Mouse (Mus musculus): Measurements from ENCODE around the gene Ccdc180. TPM values are rescaled to one million over a fixed set of nuclear protein-coding genes. Genes with fewer than 3 reads are reported as not detected.

The Ccdc180 gene
- polyA plus RNA-seq, 1 experiment from 2014 or later = 0.16 TPM

DNA sequence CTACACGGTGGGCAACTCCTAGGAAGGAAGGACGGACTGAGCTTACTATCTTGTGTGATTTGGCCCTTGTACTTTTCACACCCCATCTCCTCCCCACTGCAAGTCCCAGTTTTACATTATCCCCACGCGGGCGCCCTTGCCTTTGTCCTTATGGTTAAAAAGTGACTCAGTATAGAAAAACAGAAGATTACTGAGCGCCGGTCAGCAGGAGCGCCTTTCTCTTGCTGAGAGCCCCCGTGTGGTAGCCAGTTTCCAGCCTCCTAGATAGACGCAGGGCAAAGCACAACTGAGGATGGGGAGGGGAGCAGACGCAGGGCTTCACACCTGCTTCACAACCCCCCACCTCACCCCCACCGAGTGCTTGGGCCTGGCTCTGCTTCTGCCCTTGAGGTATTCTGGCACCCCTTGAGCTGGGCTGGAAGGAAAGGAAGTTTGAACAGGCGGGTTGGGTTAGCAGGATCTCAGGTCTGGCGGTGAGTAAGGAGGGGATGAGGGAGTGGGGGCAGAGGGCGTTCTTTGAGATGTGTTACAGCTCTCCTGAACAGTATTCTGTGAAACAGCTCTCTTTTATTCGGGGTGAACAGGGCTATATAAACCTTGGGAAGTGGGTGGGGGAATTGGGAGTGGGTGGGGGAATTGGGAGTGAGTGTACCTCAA, 6.5 kb downstream of the Ccdc180 start:
- Histone ChIP-seq H3K36me3 (ENCODE audit: control insufficient read depth, insufficient read depth, low read length) (no peaks in the 10 kb centered on the region), H3K27ac (ENCODE audit: low read length) (no peak overlapping the region), H3K4me3 (ENCODE audit: low read length) (no peak overlapping the region), H3K4me1 (ENCODE audit: control insufficient read depth, insufficient read depth, low read length) (0 out of 2 replicates have a peak, but pooled peaks cover 3% of the 10 kb centered on the region), H3K4me2 (ENCODE audit: low read depth, low read length) (0 out of 2 replicates have a peak overlapping the region, but pooled peaks have one; percentile 9), H3K27me3 (replicated peaks; ENCODE audit: control insufficient read depth, insufficient read depth, low read length) (no peaks in the 10 kb centered on the region), H3K9me3 (ENCODE audit: control insufficient read depth, low read length) (no peaks in the 10 kb centered on the region), H3K9ac (ENCODE audit: low read depth, low read length) (no peak overlapping the region)
- peak; percentile 30; the same call in 1 of the 2 replicates for ATAC-seq
- 9% methylated on average over 16 of the region's 16 CpGs for WGBS

DNA sequence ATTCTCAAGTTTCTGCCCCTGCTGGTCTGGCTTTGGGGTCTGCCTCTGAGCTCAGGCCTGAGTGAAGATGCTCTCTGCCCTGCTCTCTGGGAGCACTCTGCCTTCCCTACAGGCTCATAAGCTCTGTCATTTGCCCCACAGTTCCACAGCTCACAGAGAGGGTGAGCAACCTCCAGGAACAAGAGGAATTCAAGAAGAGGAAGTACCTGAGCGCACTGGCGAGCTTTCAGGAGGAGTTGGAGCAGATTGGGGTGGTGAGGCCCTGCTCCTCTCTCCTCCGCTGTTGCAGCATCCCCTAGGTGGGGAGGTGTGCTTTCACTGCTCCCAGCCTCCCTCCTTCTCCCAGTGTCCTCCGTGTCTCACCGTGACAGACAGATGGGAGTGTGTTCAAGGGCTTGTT, 8.3 kb downstream of the Ccdc180 start:
- Histone ChIP-seq H3K4me3 (ENCODE audit: low read length) (no peak overlapping the region), H3K9me3 (ENCODE audit: control insufficient read depth, low read length) (no peaks in the 10 kb centered on the region), H3K27me3 (replicated peaks; ENCODE audit: control insufficient read depth, insufficient read depth, low read length) (no peaks in the 10 kb centered on the region), H3K4me2 (ENCODE audit: low read depth, low read length) (no peak overlapping the region), H3K27ac (ENCODE audit: low read length) (no peak overlapping the region), H3K9ac (ENCODE audit: low read depth, low read length) (no peak overlapping the region), H3K36me3 (ENCODE audit: control insufficient read depth, insufficient read depth, low read length) (no peaks in the 10 kb centered on the region), H3K4me1 (ENCODE audit: control insufficient read depth, insufficient read depth, low read length) (0 out of 2 replicates have a peak, but pooled peaks cover 3% of the 10 kb centered on the region)
- WGBS = 52% methylated on average over 5 of the region's 5 CpGs
- ATAC-seq = no peak

DNA sequence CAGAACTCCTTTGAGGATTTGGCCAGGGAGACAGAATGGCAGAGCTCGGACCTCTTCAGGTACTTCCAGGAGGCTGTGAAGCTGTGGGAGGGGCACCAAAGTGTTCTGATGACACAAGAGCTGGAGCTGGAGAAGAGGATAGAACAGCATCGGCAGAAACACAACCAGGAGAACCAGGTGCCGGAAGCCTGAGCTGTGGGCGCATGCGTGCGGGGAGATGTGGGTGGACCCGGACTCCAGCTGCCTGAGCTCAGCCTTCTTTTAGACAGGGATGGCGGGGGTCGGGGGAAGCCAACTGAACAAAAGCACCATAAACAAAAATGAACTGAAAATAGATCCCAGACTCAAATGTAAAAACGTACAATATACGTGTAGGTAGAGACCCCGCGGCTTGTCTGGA, 19.2 kb downstream of the Ccdc180 start:
- H3K36me3 ChIP-seq (ENCODE audit: control insufficient read depth, insufficient read depth, low read length) = no peaks in the 10 kb centered on the region
- H3K4me1 ChIP-seq (ENCODE audit: control insufficient read depth, insufficient read depth, low read length) = no peaks in the 10 kb centered on the region
- no peak for ATAC-seq
- no peak overlapping the region for H3K27ac ChIP-seq (ENCODE audit: low read length)
- H3K4me3 ChIP-seq (ENCODE audit: low read length) = no peak overlapping the region
- no peak overlapping the region for H3K4me2 ChIP-seq (ENCODE audit: low read depth, low read length)
- no peaks in the 10 kb centered on the region for H3K27me3 ChIP-seq (replicated peaks; ENCODE audit: control insufficient read depth, insufficient read depth, low read length)
- no peaks in the 10 kb centered on the region for H3K9me3 ChIP-seq (ENCODE audit: control insufficient read depth, low read length)
- no peak overlapping the region for H3K9ac ChIP-seq (ENCODE audit: low read depth, low read length)
- WGBS = 78% methylated on average over 13 of the region's 13 CpGs

DNA sequence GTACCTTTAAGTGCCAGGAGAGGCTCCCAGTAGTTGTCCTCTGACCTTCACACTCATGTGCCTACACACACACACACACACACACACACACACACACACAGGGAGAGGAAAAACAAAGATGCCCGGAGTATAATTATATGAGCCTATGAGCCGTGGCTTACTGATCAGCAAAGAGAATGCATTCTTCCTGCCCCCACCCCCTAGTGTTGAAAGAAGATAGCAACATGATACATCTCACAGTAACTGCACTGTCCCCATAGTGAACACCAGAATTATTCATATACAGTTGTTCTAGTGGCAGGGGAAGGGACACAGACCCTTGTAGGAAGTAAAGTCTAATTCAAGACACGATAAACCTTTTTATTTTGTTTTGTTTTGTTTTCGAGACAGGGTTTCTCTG, 19.8 kb downstream of the Ccdc180 start:
- H3K4me2 ChIP-seq (ENCODE audit: low read depth, low read length) = no peak overlapping the region
- WGBS = 63% methylated on average over 4 of the region's 4 CpGs
- H3K9ac ChIP-seq (ENCODE audit: low read depth, low read length) = no peak overlapping the region
- H3K9me3 ChIP-seq (ENCODE audit: control insufficient read depth, low read length) = no peaks in the 10 kb centered on the region
- no peaks in the 10 kb centered on the region for H3K27me3 ChIP-seq (replicated peaks; ENCODE audit: control insufficient read depth, insufficient read depth, low read length)
- H3K4me3 ChIP-seq (ENCODE audit: low read length) = no peak overlapping the region
- no peaks in the 10 kb centered on the region for H3K4me1 ChIP-seq (ENCODE audit: control insufficient read depth, insufficient read depth, low read length)
- no peak for ATAC-seq
- H3K27ac ChIP-seq (ENCODE audit: low read length) = no peak overlapping the region
- H3K36me3 ChIP-seq (ENCODE audit: control insufficient read depth, insufficient read depth, low read length) = no peaks in the 10 kb centered on the region

DNA sequence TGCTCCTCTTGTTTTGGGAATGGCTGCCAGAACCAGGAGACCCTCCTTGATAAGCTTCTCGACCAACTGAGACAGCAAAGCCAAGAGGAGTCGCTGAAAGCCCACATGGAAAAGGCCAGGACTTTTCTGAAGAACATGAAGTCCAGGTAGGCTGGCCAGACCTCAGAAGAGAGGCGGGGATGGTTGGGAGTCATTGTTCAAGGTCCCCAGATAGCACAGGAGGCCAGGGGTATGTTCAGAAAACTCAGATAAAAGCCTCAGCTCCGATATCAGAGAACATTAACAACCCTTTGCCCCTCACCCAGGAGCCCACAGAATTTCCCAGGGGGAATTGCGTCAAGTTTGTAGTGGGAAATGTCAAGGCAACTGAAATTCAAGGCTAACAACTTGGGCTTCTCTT, 21.2 kb downstream of the Ccdc180 start:
- no peaks in the 10 kb centered on the region for H3K4me1 ChIP-seq (ENCODE audit: control insufficient read depth, insufficient read depth, low read length)
- H3K4me2 ChIP-seq (ENCODE audit: low read depth, low read length) = peak overlapping the region; percentile 24; the same call in 1 of the 2 replicates
- no peaks in the 10 kb centered on the region for H3K27me3 ChIP-seq (replicated peaks; ENCODE audit: control insufficient read depth, insufficient read depth, low read length)
- peak; percentile 72 for ATAC-seq
- 60% methylated on average over 5 of the region's 5 CpGs for WGBS
- H3K4me3 ChIP-seq (ENCODE audit: low read length) = peak overlapping the region; percentile 27
- no peaks in the 10 kb centered on the region for H3K36me3 ChIP-seq (ENCODE audit: control insufficient read depth, insufficient read depth, low read length)
- H3K9me3 ChIP-seq (ENCODE audit: control insufficient read depth, low read length) = no peaks in the 10 kb centered on the region
- H3K9ac ChIP-seq (ENCODE audit: low read depth, low read length) = peak overlapping the region; percentile 29; the same call in 1 of the 2 replicates
- peak overlapping the region; percentile 38; the same call in 1 of the 2 replicates for H3K27ac ChIP-seq (ENCODE audit: low read length)

DNA sequence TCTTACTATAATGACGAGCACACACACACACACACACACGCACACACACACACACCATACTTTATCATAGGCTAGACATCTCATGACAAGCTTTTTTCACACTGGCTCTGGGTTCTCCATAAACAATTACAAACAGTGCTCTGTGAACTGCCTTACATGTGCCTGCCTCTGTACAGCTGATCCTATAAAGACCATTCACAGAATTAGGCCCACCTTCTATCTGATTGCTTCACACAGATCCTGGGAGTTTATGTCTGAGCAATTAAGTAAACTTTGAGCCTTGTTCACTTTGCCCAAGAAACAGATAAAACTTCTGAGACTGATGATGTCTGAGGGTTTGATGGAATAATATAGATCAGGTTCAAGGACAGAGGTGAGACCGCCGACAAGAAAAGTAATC, 21.8 kb downstream of the Ccdc180 start:
- H3K4me3 ChIP-seq (ENCODE audit: low read length) = no peak overlapping the region
- H3K27me3 ChIP-seq (replicated peaks; ENCODE audit: control insufficient read depth, insufficient read depth, low read length) = no peaks in the 10 kb centered on the region
- H3K4me1 ChIP-seq (ENCODE audit: control insufficient read depth, insufficient read depth, low read length) = no peaks in the 10 kb centered on the region
- H3K9me3 ChIP-seq (ENCODE audit: control insufficient read depth, low read length) = no peaks in the 10 kb centered on the region
- no peak overlapping the region for H3K4me2 ChIP-seq (ENCODE audit: low read depth, low read length)
- no peak overlapping the region for H3K9ac ChIP-seq (ENCODE audit: low read depth, low read length)
- 79% methylated on average over 4 of the region's 4 CpGs for WGBS
- no peaks in the 10 kb centered on the region for H3K36me3 ChIP-seq (ENCODE audit: control insufficient read depth, insufficient read depth, low read length)
- peak; percentile 54; the same call in 1 of the 2 replicates for ATAC-seq
- no peak overlapping the region for H3K27ac ChIP-seq (ENCODE audit: low read length)

DNA sequence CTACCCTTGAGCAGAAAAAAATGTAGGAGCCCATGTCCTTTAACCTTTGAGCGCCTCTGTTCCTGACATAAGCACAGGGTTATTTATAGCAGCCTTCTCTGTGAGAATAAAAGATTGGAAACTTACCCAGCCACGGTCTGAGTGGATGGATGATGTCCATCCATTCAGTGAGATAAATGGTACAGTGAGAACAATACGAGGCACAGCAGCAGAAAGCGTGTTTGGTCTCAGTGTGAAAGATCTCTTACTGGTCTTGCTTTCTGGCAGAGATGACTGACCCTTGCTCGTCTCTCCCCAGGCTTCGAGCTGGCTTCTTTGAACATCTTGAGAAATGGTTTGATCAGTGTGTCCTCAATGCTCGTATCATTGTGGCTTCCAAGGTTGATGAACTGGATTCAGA, 27.0 kb downstream of the Ccdc180 start:
- Histone ChIP-seq H3K36me3 (ENCODE audit: control insufficient read depth, insufficient read depth, low read length) (no peaks in the 10 kb centered on the region), H3K9ac (ENCODE audit: low read depth, low read length) (no peak overlapping the region), H3K4me1 (ENCODE audit: control insufficient read depth, insufficient read depth, low read length) (no peaks in the 10 kb centered on the region), H3K27me3 (replicated peaks; ENCODE audit: control insufficient read depth, insufficient read depth, low read length) (no peaks in the 10 kb centered on the region), H3K4me2 (ENCODE audit: low read depth, low read length) (no peak overlapping the region), H3K27ac (ENCODE audit: low read length) (no peak overlapping the region), H3K9me3 (ENCODE audit: control insufficient read depth, low read length) (no peaks in the 10 kb centered on the region), H3K4me3 (ENCODE audit: low read length) (no peak overlapping the region)
- 73% methylated on average over 7 of the region's 7 CpGs for WGBS
- ATAC-seq = no peak

DNA sequence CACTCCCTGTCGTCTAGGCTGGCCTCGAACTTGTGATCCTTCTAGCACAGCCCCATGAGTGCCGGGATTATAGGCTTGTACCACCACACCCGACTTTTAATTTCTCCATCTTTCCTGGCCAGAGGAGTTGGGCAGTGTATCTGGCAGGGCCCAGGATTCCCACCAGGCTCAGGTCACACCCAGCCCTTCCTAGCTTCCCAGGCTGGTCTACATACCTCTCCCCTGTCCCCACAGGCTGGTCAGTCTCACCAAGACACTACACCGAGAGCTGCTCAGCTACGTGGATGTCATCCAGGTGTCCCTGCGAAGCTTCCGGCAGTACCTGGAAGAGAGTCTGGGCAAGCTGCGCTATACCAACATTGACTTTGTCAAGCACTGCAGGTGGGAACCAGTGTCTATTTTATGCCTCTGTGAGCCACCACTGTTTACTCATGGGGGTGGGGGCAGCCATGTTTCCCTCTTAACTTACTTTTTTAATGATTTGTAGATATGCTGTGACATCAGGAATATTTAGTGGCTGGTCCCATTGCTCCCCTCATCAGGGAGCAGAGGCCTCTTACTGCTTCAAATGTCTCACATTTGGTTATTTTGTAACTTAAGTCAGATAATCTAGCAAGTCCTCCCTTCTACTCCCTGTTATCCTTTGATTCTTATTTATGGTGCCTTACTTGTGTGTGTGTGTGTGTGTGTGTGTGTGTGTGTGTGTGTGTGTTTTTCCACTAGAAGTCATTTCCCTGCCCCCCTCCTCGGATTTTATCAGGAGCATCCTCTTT, 31.7 kb downstream of the Ccdc180 start:
- Histone ChIP-seq H3K9ac (ENCODE audit: low read depth, low read length) (no peak overlapping the region), H3K9me3 (ENCODE audit: control insufficient read depth, low read length) (no peaks in the 10 kb centered on the region), H3K27me3 (replicated peaks; ENCODE audit: control insufficient read depth, insufficient read depth, low read length) (no peaks in the 10 kb centered on the region), H3K4me2 (ENCODE audit: low read depth, low read length) (no peak overlapping the region), H3K4me3 (ENCODE audit: low read length) (no peak overlapping the region), H3K4me1 (ENCODE audit: control insufficient read depth, insufficient read depth, low read length) (no peaks in the 10 kb centered on the region), H3K36me3 (ENCODE audit: control insufficient read depth, insufficient read depth, low read length) (no peaks in the 10 kb centered on the region), H3K27ac (ENCODE audit: low read length) (no peak overlapping the region)
- ATAC-seq = no peak
- 75% methylated on average over 10 of the region's 10 CpGs for WGBS

DNA sequence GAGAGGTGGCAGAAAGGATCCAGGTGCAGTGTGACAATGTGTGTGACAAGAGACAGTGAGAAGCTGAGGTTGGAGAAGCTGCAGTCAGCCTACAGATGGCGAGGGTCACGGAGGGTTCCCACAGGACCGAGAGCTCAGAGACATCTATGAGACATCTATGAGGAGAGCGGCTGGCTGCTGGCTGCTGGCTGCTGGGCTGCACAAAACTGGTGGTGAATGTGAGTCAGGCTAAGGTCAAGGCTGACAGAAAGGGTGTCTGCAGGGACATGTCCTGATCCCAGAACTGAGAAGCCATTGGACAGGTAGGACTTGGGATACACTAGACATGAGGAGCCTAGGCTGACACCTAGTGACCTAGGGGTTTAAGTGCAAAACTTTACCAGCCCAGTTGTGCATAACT, 33.9 kb downstream of the Ccdc180 start:
- H3K4me2 ChIP-seq (ENCODE audit: low read depth, low read length) = no peak overlapping the region
- no peak overlapping the region for H3K27ac ChIP-seq (ENCODE audit: low read length)
- no peak overlapping the region for H3K9ac ChIP-seq (ENCODE audit: low read depth, low read length)
- no peaks in the 10 kb centered on the region for H3K27me3 ChIP-seq (replicated peaks; ENCODE audit: control insufficient read depth, insufficient read depth, low read length)
- 87% methylated on average over 4 of the region's 4 CpGs for WGBS
- no peak overlapping the region for H3K4me3 ChIP-seq (ENCODE audit: low read length)
- no peaks in the 10 kb centered on the region for H3K36me3 ChIP-seq (ENCODE audit: control insufficient read depth, insufficient read depth, low read length)
- no peaks in the 10 kb centered on the region for H3K9me3 ChIP-seq (ENCODE audit: control insufficient read depth, low read length)
- H3K4me1 ChIP-seq (ENCODE audit: control insufficient read depth, insufficient read depth, low read length) = no peaks in the 10 kb centered on the region
- ATAC-seq = no peak
